Mouse (Mus musculus) adrenal gland, postnatal 25 days (tissue): Measurements from ENCODE around the gene Szrd1. TPM values are rescaled to one million over a fixed set of nuclear protein-coding genes. Genes with fewer than 3 reads are reported as not detected.
A peak's percentile ranks its signal among the peaks of the same experiment; 100 is the strongest.

Experiments used
- DNase-seq: peaks from one replicate; pipeline ENCODE4 v3.0.0; 2021; ENCODE audit warnings: mixed read lengths
- long read RNA-seq: library from polyadenylated mRNA; stranded (forward); transcript quantifications from one replicate; pipeline ENCODE4 v2.0.0, GENCODE M21; 2021
- total RNA-seq: library from RNA; stranded (reverse); gene quantifications from 2 replicates; pipeline ENCODE4 v1.2.3, GENCODE M21; 2021

Gene Szrd1
- 95.3 and 115 TPM in 2 replicates for total RNA-seq
- long read RNA-seq, partial matches to known transcripts: 0 of 22 reads
- long read RNA-seq, other reads (novel, unspliced or antisense): 16 of 22 reads

GRCm38 (mm10) chr4:141139116-141139970 lies at the start of gene Szrd1:
TSS of gene Szrd1 (minus strand) at chr4:141139775.
- peak; percentile 99 for DNase-seq

GRCm38 (mm10) chr4:141186923-141187836 lies 47.6 kb upstream of the Szrd1 start:
- DNase-seq: no peak

- DNase-seq: no peak
Observed at GRCm38 (mm10) chr4:141184426-141184825, 44.9 kb upstream of the Szrd1 start.

- no peak for DNase-seq
Observed at GRCm38 (mm10) chr4:141183932-141184331, 44.4 kb upstream of the Szrd1 start.

GRCm38 (mm10) chr4:141181981-141182380 lies 42.4 kb upstream of the Szrd1 start:
- DNase-seq: no peak

- no peak for DNase-seq
Observed at GRCm38 (mm10) chr4:141180831-141181230, 41.3 kb upstream of the Szrd1 start.

GRCm38 (mm10) chr4:141178500-141178899 lies 38.9 kb upstream of the Szrd1 start:
- DNase-seq: no peak

GRCm38 (mm10) chr4:141176328-141176838 lies 36.8 kb upstream of the Szrd1 start:
- no peak for DNase-seq

- no peak for DNase-seq
Observed at GRCm38 (mm10) chr4:141175783-141176182, 36.2 kb upstream of the Szrd1 start.

- no peak for DNase-seq
Observed at GRCm38 (mm10) chr4:141172121-141172520, 32.5 kb upstream of the Szrd1 start.

GRCm38 (mm10) chr4:141167156-141167555 lies 27.6 kb upstream of the Szrd1 start:
- no peak for DNase-seq

- no peak for DNase-seq
Observed at GRCm38 (mm10) chr4:141165744-141166292, 26.2 kb upstream of the Szrd1 start.

GRCm38 (mm10) chr4:141163729-141164128 lies 24.2 kb upstream of the Szrd1 start:
- peak; percentile 39 for DNase-seq

- DNase-seq: no peak
Observed at GRCm38 (mm10) chr4:141161699-141162208, 22.2 kb upstream of the Szrd1 start.

GRCm38 (mm10) chr4:141160193-141160592 lies 20.6 kb upstream of the Szrd1 start:
- no peak for DNase-seq

GRCm38 (mm10) chr4:141159666-141160065 lies 20.1 kb upstream of the Szrd1 start:
- no peak for DNase-seq

GRCm38 (mm10) chr4:141159093-141159492 lies 19.5 kb upstream of the Szrd1 start:
- no peak for DNase-seq

GRCm38 (mm10) chr4:141158609-141159008 lies 19.0 kb upstream of the Szrd1 start:
- no peak for DNase-seq

- DNase-seq: no peak
Observed at GRCm38 (mm10) chr4:141157485-141157884, 17.9 kb upstream of the Szrd1 start.

GRCm38 (mm10) chr4:141149116-141149515 lies 9.5 kb upstream of the Szrd1 start:
- no peak for DNase-seq

- DNase-seq: peak; percentile 42
Observed at GRCm38 (mm10) chr4:141148009-141148801, 8.6 kb upstream of the Szrd1 start.
